Mouse (Mus musculus): Measurements from ENCODE around the gene Olfr457.

GRCm38 (mm10) chr6:42447381-42447780 lies 28.8 kb downstream of the Olfr457 start:
- TF ChIP-seq TCF12 (IDR thresholded peaks at IDR 0.05; ENCODE audit: insufficient read depth, poor library complexity, severe bottlenecking): no peak
- TF ChIP-seq SRF (IDR thresholded peaks at IDR 0.05; ENCODE audit: control insufficient read depth, insufficient read length, low read depth): no peak
- no peak for TF ChIP-seq POLR2A (IDR thresholded peaks at IDR 0.05; ENCODE audit: insufficient read length, low read depth)
- no peak for TF ChIP-seq MAX (IDR thresholded peaks at IDR 0.05; ENCODE audit: low read depth)
- no peak for TF ChIP-seq MYOD1 (IDR thresholded peaks at IDR 0.05; ENCODE audit: control insufficient read depth in 1 of 3, insufficient read length in 2 of 3, low read depth in 2 of 3)
- no peak for TF ChIP-seq USF1 (IDR thresholded peaks at IDR 0.05; ENCODE audit: low read depth)
- TF ChIP-seq POLR2AphosphoS2 (IDR thresholded peaks at IDR 0.05; ENCODE audit: insufficient read length, low read depth): no peak
- TF ChIP-seq CEBPB (IDR thresholded peaks at IDR 0.05; ENCODE audit: insufficient read depth, poor library complexity, severe bottlenecking): no peak
- no peak for TF ChIP-seq E2F4 (IDR thresholded peaks at IDR 0.05; ENCODE audit: insufficient read depth)
- no peak for TF ChIP-seq MYOG (IDR thresholded peaks at IDR 0.05; ENCODE audit: control insufficient read depth in 1 of 3, insufficient read depth in 1 of 3, insufficient read length in 2 of 3, low read depth in 2 of 3)
- TF ChIP-seq REST (IDR thresholded peaks at IDR 0.05; ENCODE audit: insufficient read depth, insufficient read length): no peak
- TF ChIP-seq TCF3 (IDR thresholded peaks at IDR 0.05; ENCODE audit: insufficient read length, low read depth): no peak

Data from myocyte (in vitro differentiated cells).